Mouse (Mus musculus) liver, adult 2 months (tissue): Measurements from ENCODE around the gene Zfp511. TPM values are rescaled to one million over a fixed set of nuclear protein-coding genes. Genes with fewer than 3 reads are reported as not detected.
A peak's percentile ranks its signal among the peaks of the same experiment; 100 is the strongest.

Experiments used
- DNase-seq: peaks from one replicate; pipeline ENCODE4 v3.0.0-alpha.2; 2011; ENCODE audit warnings: low read depth, low spot score; ENCODE audit errors: extremely low read depth
- H3K27ac ChIP-seq: fragments of 200-500 bp; replicated peaks from 2 replicates; pipeline ENCODE4 v1.5.1; 2012; ENCODE audit warnings: low read depth, mild to moderate bottlenecking, control low read depth, inconsistent platforms, low read length; ENCODE audit not compliant: insufficient read depth
- H3K27me3 ChIP-seq: fragments of 200-500 bp; 2 replicates; pipeline ENCODE4 v1.6.1; 2012; ENCODE audit warnings: mild to moderate bottlenecking, moderate library complexity, low read length, inconsistent platforms; ENCODE audit not compliant: control insufficient read depth, insufficient read depth
- H3K36me3 ChIP-seq: fragments of 200-500 bp; 2 replicates; pipeline ENCODE4 v1.6.1; 2012; ENCODE audit warnings: low read length, inconsistent platforms; ENCODE audit not compliant: control insufficient read depth, insufficient read depth
- H3K4me1 ChIP-seq: fragments of 200-500 bp; 2 replicates; pipeline ENCODE4 v1.6.1; 2011; ENCODE audit warnings: low read length; ENCODE audit not compliant: control insufficient read depth, insufficient read depth
- H3K4me3 ChIP-seq: fragments of 200-500 bp; 2 replicates; pipeline ENCODE4 v1.5.1; 2011; ENCODE audit warnings: low read depth, mild to moderate bottlenecking, control low read depth, low read length, moderate library complexity; ENCODE audit not compliant: insufficient read depth
- H3K79me2 ChIP-seq: fragments of 200-500 bp; 2 replicates; pipeline ENCODE4 v1.6.1; 2012; ENCODE audit warnings: inconsistent platforms, mild to moderate bottlenecking, low read length, moderate library complexity; ENCODE audit not compliant: control insufficient read depth, insufficient read depth
- H3K9ac ChIP-seq: fragments of 200-500 bp; 2 replicates; pipeline ENCODE4 v1.6.1; 2012; ENCODE audit warnings: low read depth, mild to moderate bottlenecking, control low read depth, inconsistent platforms, low read length
- CTCF ChIP-seq: fragments of 200-500 bp; IDR thresholded peaks from 2 replicates; pipeline ENCODE4 v1.5.1; 2011; ENCODE audit warnings: low read depth, low read length, control low read depth
- POLR2A ChIP-seq: fragments of 200-500 bp; IDR thresholded peaks from 2 replicates; pipeline ENCODE4 v1.6.1; 2011; ENCODE audit warnings: low read length, control low read depth; ENCODE audit not compliant: insufficient read depth; ENCODE audit errors: extremely low read depth
- WGBS: fragments of 180-500 bp; shearing (Covaris S2); methylation state at CpG from one replicate; pipeline ENCODE4 v1.1.7; 2018; 5-methylcytosine and 5-hydroxymethylcytosine counted together
- polyA plus RNA-seq: library from polyadenylated mRNA; depleted of rRNA; stranded (reverse); fragments of >200 nt; gene quantifications from 2 replicates; pipeline ENCODE4 v1.2.3, GENCODE M21; 2012
- total RNA-seq: library from RNA; depleted of rRNA; stranded (reverse); fragments of >200 nt; gene quantifications from 2 replicates; pipeline ENCODE4 v1.2.3, GENCODE M21; 2014

The Zfp511 gene
- total and polyA plus RNA-seq, 2 experiments = 6.0 to 23.7 TPM

DNA sequence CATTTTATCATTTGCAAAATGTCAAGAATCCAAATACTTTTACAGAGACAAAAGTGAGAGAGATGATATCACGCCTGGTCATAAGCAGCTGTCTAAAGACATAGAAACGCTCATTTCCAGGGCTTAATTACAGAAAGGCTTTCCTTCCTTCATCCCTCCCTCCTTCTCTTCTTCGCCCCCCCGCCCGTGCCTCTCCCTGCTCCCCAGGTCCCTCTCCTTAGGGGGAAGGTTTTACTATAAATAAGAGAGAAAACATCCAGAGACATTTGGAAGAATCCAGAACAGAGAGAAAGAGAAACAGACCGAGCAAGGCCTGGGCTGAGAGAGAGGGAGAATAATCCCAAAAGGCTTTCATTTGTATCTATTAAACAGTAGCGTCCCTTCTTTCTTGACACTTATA, 735 bp upstream of the Zfp511 start:
- TF ChIP-seq POLR2A (no peak), CTCF (no peak)
- peak overlapping the region; percentile 75 for H3K9ac ChIP-seq
- WGBS = 29% methylated on average over 7 of the region's 7 CpGs
- no peak overlapping the region for H3K27ac ChIP-seq
- DNase-seq = no peak
- H3K79me2 ChIP-seq = no peaks in the 10 kb centered on the region
- peak overlapping the region; percentile 83; the same call in 1 of the 2 replicates for H3K4me3 ChIP-seq
- peaks cover 10% of the 10 kb centered on the region for H3K4me1 ChIP-seq
- no peaks in the 10 kb centered on the region for H3K27me3 ChIP-seq
- H3K36me3 ChIP-seq = peaks cover 2% of the 10 kb centered on the region; the same call in 1 of the 2 replicates

DNA sequence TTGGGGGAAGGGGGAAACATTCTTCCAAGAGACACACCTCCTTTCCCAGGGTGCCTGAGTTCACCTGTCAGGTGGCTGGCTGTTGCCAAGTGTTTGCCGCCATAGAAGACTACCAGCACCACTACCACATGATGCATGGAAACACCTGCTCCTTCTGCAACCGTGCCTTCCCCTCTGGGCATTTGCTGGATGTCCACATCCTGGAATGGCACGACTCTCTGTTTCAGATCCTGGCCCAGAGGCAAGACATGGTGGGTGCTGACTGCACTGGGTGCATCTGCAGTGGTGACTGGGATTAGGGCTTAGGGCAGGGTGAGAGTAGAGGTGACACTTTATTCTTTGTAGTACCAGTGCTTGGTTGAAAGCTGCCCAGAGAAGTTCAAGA, 972 bp downstream of the Zfp511 start:
- Histone ChIP-seq H3K79me2 (no peaks in the 10 kb centered on the region), H3K4me3 (no peak overlapping the region), H3K36me3 (no peaks in the 10 kb centered on the region), H3K27ac (no peak overlapping the region), H3K4me1 (peaks cover 10% of the 10 kb centered on the region), H3K9ac (no peak overlapping the region), H3K27me3 (no peaks in the 10 kb centered on the region)
- TF ChIP-seq POLR2A (no peak), CTCF (no peak)
- DNase-seq = no peak
- 62% methylated on average over 3 of the region's 3 CpGs for WGBS

DNA sequence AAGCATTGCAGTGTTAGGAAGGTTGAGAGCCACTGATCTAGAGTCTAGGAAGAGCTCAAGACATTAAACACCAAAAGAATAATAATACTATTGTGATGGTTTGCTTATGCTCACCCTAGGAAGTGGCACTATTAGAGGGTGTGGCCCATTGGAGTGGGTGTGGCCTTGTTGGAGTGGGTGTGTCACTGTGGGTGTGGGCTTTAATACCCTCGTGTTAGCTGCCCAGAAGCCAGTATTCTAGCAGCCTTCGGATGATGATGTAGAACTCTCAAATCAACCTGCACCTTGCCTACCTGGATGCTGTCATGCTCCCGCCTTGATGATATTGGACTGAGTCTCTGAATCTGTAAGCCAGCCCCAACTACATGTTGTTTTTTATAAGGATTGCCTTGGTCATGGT, 6.5 kb downstream of the Zfp511 start:
- no peaks in the 10 kb centered on the region for H3K4me1 ChIP-seq
- TF ChIP-seq CTCF (no peak), POLR2A (no peak)
- peaks cover 7% of the 10 kb centered on the region for H3K27me3 ChIP-seq
- DNase-seq = no peak
- no peak overlapping the region for H3K9ac ChIP-seq
- no peaks in the 10 kb centered on the region for H3K79me2 ChIP-seq
- H3K27ac ChIP-seq = no peak overlapping the region
- no peak overlapping the region for H3K4me3 ChIP-seq
- H3K36me3 ChIP-seq = no peaks in the 10 kb centered on the region
- 51% methylated on average over 3 of the region's 3 CpGs for WGBS

DNA sequence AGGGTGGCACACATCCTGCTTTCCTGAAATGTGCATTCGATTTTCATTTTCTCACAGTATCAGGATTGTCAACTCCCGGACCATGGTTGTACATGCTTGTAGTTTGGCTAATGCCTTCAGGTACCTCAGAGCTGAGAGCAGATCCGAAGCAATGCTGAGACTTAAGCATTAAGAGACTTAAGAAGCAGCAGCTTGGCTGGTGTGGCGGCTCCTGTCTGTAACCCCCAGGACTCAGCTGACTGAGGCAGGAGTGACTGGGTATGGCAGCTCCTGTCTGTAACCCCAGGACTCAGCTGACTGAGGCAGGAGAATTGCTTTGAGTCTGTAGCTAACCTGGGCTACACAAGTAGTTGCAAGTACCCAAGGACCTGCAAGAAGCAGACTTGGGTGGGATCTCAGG, 9.4 kb downstream of the Zfp511 start:
- Histone ChIP-seq H3K27me3 (peaks cover 24% of the 10 kb centered on the region), H3K4me1 (peaks cover 14% of the 10 kb centered on the region), H3K4me3 (no peak overlapping the region), H3K36me3 (no peaks in the 10 kb centered on the region), H3K9ac (no peak overlapping the region), H3K27ac (no peak overlapping the region), H3K79me2 (no peaks in the 10 kb centered on the region)
- no peak for TF ChIP-seq POLR2A
- no peak for TF ChIP-seq CTCF
- DNase-seq = no peak
- 78% methylated on average over 4 of the region's 4 CpGs for WGBS

DNA sequence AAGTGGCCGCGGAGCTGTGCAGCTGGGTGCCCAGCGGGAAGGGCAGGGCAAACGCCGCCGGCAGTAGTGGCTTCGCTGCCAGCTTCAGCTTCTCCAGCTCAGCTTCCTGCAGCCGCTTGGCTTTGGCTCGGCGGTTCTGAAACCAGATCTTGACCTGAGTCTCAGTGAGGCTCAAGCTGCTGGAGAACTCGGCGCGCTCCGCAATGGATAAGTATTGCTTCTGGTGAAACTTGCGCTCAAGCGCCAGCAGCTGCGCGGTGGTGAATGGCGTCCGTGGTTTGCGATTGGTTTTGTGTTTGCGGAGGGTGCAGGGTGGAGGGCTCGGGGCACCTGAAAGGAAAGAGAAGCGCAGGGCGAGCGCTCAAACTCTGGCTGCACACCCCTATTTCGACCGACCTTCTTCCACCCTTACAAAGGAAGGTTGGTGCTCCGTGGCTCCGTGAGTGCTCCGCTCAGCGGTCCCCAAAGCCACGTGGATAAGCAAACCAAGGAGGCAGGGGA, 11.7 kb downstream of the Zfp511 start:
- Histone ChIP-seq H3K9ac (no peak overlapping the region), H3K79me2 (no peaks in the 10 kb centered on the region), H3K36me3 (no peaks in the 10 kb centered on the region), H3K27ac (no peak overlapping the region), H3K4me1 (peaks cover 14% of the 10 kb centered on the region), H3K27me3 (peaks cover 24% of the 10 kb centered on the region), H3K4me3 (peak overlapping the region; percentile 25; the same call in 1 of the 2 replicates)
- no peak for DNase-seq
- TF ChIP-seq POLR2A (no peak), CTCF (no peak)
- WGBS = 2% methylated on average over 33 of the region's 33 CpGs

DNA sequence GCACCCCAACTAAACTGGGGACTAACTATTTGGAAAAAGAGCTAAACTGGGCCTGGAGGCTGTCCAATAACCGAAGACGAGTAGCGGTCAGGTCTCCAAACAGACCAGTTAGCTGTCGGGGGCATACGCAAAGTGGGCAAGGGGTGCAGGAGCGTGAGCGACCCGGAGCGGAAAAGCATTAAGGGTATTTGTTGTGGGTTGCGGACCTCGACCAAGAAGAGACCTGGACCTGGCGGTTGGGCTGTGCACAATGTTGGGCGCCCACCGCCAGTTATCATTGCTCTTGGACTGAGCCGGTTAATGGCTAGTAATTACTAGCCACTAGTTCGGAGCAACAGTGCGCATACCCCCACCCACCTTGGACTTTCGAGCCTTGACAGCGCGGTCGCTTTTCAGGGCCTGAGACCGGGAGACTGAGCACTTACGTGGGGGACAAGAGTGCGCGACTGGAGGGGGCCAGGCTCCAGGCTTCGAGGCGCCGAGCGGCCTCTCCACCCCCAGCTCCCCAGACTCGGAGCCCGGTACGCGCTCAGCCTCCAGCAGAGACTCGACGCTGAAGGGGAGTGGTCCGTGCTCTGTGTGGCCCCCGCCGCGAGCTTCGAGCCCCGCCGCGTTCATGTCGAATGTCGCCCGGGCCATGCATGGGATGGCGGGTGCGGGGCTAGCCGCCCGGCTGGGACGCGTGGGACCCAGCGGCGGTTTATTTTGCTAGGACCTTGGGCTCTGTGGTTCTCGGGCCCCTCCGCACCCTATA, 12.3 kb downstream of the Zfp511 start, which contains the start of gene Msx3:
Msx3 (minus strand) TSS at position 729 of the 754 bp plus-strand sequence.
- TF ChIP-seq POLR2A (no peak), CTCF (no peak)
- H3K27me3 ChIP-seq = peaks cover 24% of the 10 kb centered on the region

More for the DNA sequence above, 12.3 kb downstream of the Zfp511 start, which contains the start of gene Msx3:
- no peaks in the 10 kb centered on the region for H3K79me2 ChIP-seq
- DNase-seq = no peak
- H3K36me3 ChIP-seq = no peaks in the 10 kb centered on the region
- peaks cover 14% of the 10 kb centered on the region for H3K4me1 ChIP-seq
- peak within 1 kb of the TSS; percentile 25; the same call in 1 of the 2 replicates for H3K4me3 ChIP-seq
- H3K9ac ChIP-seq = no peak within 1 kb of the TSS
- H3K27ac ChIP-seq = no peak within 1 kb of the TSS
- WGBS = 3% methylated on average over 56 of the region's 56 CpGs
